Mouse (Mus musculus) cerebellum, adult 2 months (tissue): ENCODE measurements around the gene Rab5b.

Experiments
- CTCF ChIP-seq: fragments of 200-500 bp; IDR thresholded peaks from 2 replicates; pipeline ENCODE4 v1.5.1; 2011; ENCODE audit warnings: low read depth, mild to moderate bottlenecking, control low read depth, low read length, moderate library complexity, borderline replicate concordance; ENCODE audit not compliant: insufficient read depth
- POLR2A ChIP-seq: fragments of 200-500 bp; IDR thresholded peaks from 2 replicates; pipeline ENCODE4 v1.6.1; 2011; ENCODE audit warnings: low read length, control low read depth, borderline replicate concordance; ENCODE audit not compliant: insufficient read depth

GRCm38 (mm10) chr10:128636561-128636960 lies 59.5 kb downstream of the Rab5b start:
- TF ChIP-seq CTCF (no peak), POLR2A (no peak)
